Mouse (Mus musculus): ENCODE results near the gene Ccdc188. TPM values are rescaled to one million over a fixed set of nuclear protein-coding genes. Genes with fewer than 3 reads are reported as not detected.
A peak's percentile ranks its signal among the peaks of the same experiment; 100 is the strongest.

The Ccdc188 gene
- polyA plus RNA-seq, 1 experiment from 2014 or later, result not detected

DNA sequence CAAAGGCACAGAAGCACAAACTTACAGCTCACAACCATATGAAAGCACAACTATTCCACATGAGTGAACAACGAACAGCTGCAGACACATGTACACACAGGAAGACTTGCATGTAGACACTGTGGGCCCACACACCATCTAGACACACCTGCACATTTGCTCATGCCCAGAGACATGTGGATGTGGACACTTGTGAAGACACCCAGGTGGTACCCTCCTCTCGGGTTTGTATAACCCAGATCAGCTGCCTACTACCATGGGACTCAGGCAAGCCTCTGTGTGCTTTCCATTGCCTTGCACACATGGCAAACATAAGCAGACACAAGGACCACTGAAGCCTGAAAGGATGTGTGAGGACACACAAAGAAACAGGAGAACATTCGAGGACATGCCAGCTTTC, 13.4 kb downstream of the Ccdc188 start:
- Histone ChIP-seq H3K36me3 (ENCODE audit: insufficient read depth, low read length) (peaks cover 14% of the 10 kb centered on the region), H3K27ac (ENCODE audit: low read length) (no peak overlapping the region), H3K9me3 (ENCODE audit: low read length) (no peaks in the 10 kb centered on the region), H3K9ac (replicated peaks; ENCODE audit: low read length) (no peak overlapping the region), H3K4me3 (ENCODE audit: low read length) (no peak overlapping the region), H3K4me2 (replicated peaks; ENCODE audit: low read depth, low read length) (no peak overlapping the region), H3K4me1 (ENCODE audit: insufficient read depth, low read length) (peaks cover 26% of the 10 kb centered on the region), H3K27me3 (ENCODE audit: insufficient read depth, low read length) (no peaks in the 10 kb centered on the region)
- WGBS, result 84% methylated on average over 3 of the region's 3 CpGs
- no peak for ATAC-seq (ENCODE audit: low FRiP score, low TSS enrichment)

DNA sequence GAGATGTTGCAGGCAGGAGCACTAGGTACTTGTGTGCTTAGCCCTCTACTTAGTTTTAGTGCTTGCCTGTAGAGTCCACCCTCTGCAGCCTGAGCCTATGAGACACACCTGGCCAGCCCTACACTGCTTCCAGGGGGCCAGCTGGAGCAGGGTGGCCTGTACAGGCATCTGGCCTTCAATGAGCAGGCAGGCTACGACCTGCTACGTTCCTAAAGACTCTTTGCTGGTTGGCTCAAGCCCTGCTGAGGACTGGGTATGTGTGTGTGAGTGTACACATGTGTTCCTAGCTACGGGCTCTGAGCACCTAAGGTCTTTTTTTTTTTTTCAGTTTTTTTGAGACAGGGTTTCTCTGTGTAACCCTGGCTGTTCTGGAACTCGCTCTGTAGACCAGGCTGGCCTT, 13.8 kb downstream of the Ccdc188 start:
- Histone ChIP-seq H3K9ac (replicated peaks; ENCODE audit: low read length) (no peak overlapping the region), H3K9me3 (ENCODE audit: low read length) (no peaks in the 10 kb centered on the region), H3K4me2 (replicated peaks; ENCODE audit: low read depth, low read length) (no peak overlapping the region), H3K36me3 (ENCODE audit: insufficient read depth, low read length) (peaks cover 11% of the 10 kb centered on the region; the same call in 1 of the 2 replicates), H3K4me1 (ENCODE audit: insufficient read depth, low read length) (peaks cover 30% of the 10 kb centered on the region), H3K4me3 (ENCODE audit: low read length) (no peak overlapping the region), H3K27me3 (ENCODE audit: insufficient read depth, low read length) (no peaks in the 10 kb centered on the region), H3K27ac (ENCODE audit: low read length) (no peak overlapping the region)
- no peak for ATAC-seq (ENCODE audit: low FRiP score, low TSS enrichment)
- WGBS, result 91% methylated on average over 4 of the region's 4 CpGs

DNA sequence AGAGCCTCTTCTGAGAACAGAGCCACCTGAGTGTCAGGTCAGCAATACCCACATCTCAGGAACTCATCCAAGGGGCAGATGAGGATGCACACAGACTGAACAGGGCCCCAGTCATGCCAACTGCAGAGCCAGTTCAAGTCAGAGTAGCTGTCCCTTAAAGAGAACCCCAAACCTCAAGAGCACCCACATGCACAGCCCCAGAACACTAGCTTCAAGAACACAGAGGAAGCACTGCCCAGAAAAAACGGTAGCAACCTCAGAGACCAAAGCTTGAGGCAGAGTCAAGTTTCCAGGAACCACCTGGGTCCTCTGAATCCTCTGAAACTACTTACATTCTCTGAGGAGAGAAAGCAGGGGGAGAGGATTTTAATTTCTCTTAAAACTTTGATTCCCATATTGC, 15.8 kb downstream of the Ccdc188 start:
- WGBS, result 19% methylated on average over 1 of the region's 1 CpGs
- H3K4me2 ChIP-seq (replicated peaks; ENCODE audit: low read depth, low read length), result no peak overlapping the region
- peak overlapping the region; percentile 91; the same call in 1 of the 2 replicates for H3K9ac ChIP-seq (replicated peaks; ENCODE audit: low read length)
- peaks cover 5% of the 10 kb centered on the region; the same call in 1 of the 2 replicates for H3K36me3 ChIP-seq (ENCODE audit: insufficient read depth, low read length)
- no peak for ATAC-seq (ENCODE audit: low FRiP score, low TSS enrichment)
- H3K27ac ChIP-seq (ENCODE audit: low read length), result no peak overlapping the region
- no peaks in the 10 kb centered on the region for H3K27me3 ChIP-seq (ENCODE audit: insufficient read depth, low read length)
- peak overlapping the region; percentile 85; the same call in 1 of the 2 replicates for H3K4me3 ChIP-seq (ENCODE audit: low read length)
- H3K4me1 ChIP-seq (ENCODE audit: insufficient read depth, low read length), result peaks cover 32% of the 10 kb centered on the region
- no peaks in the 10 kb centered on the region for H3K9me3 ChIP-seq (ENCODE audit: low read length)

DNA sequence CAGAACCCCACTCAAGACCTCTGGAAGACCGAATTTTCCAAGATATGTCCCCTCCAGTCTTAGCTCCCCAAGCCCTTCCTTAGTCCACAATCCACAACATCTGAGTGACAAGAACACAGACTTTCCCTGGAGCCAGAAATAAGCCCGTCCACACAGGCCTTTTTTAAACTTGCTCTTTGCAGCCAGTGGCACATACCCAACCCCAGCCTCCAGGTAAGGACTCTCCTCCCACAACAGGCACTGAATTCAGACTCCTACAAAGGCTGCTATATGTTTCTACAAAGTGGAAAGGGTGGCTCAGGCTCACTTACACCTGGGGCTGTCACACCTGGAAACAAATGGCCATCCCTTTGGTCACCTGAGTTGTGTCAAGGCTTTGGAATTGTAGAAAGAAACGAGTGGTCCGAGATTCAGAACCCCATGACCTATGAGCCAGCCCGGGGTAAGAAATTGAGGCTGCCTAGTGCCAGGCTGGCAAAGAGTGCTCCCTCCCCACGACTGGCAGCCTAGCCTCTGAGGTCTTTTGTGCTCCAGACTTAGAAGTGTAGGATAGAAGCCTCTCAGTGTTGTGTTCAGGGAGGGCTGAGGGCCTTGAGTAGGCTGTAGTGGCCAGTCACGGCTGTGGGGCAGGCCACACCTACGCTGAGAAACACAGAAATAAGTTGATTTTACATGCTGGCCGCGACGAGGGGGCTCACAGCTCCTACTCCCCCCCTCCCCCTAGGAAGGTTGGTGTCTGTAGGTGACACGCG, 16.4 kb downstream of the Ccdc188 start:
- H3K9me3 ChIP-seq (ENCODE audit: low read length), result no peaks in the 10 kb centered on the region
- peak overlapping the region; percentile 82 for H3K4me2 ChIP-seq (replicated peaks; ENCODE audit: low read depth, low read length)
- H3K27me3 ChIP-seq (ENCODE audit: insufficient read depth, low read length), result no peaks in the 10 kb centered on the region
- peaks cover 11% of the 10 kb centered on the region for H3K36me3 ChIP-seq (ENCODE audit: insufficient read depth, low read length)
- peak overlapping the region; percentile 91 for H3K9ac ChIP-seq (replicated peaks; ENCODE audit: low read length)
- peak overlapping the region; percentile 90; the same call in 1 of the 2 replicates for H3K27ac ChIP-seq (ENCODE audit: low read length)
- 16% methylated on average over 13 of the region's 13 CpGs for WGBS
- ATAC-seq (ENCODE audit: low FRiP score, low TSS enrichment), result peak; percentile 30
- H3K4me3 ChIP-seq (ENCODE audit: low read length), result peak overlapping the region; percentile 85
- H3K4me1 ChIP-seq (ENCODE audit: insufficient read depth, low read length), result peaks cover 32% of the 10 kb centered on the region

GRCm38 (mm10) chr16:18234671-18235388, 17.2 kb downstream of the Ccdc188 start, which contains the start of gene Zdhhc8:
Zdhhc8 (minus strand) TSS chr16:18235136.
- Histone ChIP-seq H3K4me2 (replicated peaks; ENCODE audit: low read depth, low read length) (peak within 1 kb of the TSS; percentile 82), H3K9me3 (ENCODE audit: low read length) (no peaks in the 10 kb centered on the region), H3K9ac (replicated peaks; ENCODE audit: low read length) (peak within 1 kb of the TSS; percentile 91), H3K36me3 (ENCODE audit: insufficient read depth, low read length) (peaks cover 16% of the 10 kb centered on the region), H3K27ac (ENCODE audit: low read length) (peak within 1 kb of the TSS; percentile 90), H3K4me1 (ENCODE audit: insufficient read depth, low read length) (peaks cover 27% of the 10 kb centered on the region), H3K4me3 (ENCODE audit: low read length) (peak within 1 kb of the TSS; percentile 85), H3K27me3 (ENCODE audit: insufficient read depth, low read length) (no peaks in the 10 kb centered on the region)
- ATAC-seq (ENCODE audit: low FRiP score, low TSS enrichment), result peak; percentile 79
- WGBS, result under 1% methylated on average over 51 of the region's 79 CpGs

- peak overlapping the region; percentile 82 for H3K4me2 ChIP-seq (replicated peaks; ENCODE audit: low read depth, low read length)
- H3K4me3 ChIP-seq (ENCODE audit: low read length), result peak overlapping the region; percentile 85
- H3K27me3 ChIP-seq (ENCODE audit: insufficient read depth, low read length), result no peaks in the 10 kb centered on the region
- H3K4me1 ChIP-seq (ENCODE audit: insufficient read depth, low read length), result peaks cover 24% of the 10 kb centered on the region
- H3K27ac ChIP-seq (ENCODE audit: low read length), result peak overlapping the region; percentile 90
- 2% methylated on average over 19 of the region's 19 CpGs for WGBS
- peaks cover 22% of the 10 kb centered on the region for H3K36me3 ChIP-seq (ENCODE audit: insufficient read depth, low read length)
- peak; percentile 81 for ATAC-seq (ENCODE audit: low FRiP score, low TSS enrichment)
- H3K9me3 ChIP-seq (ENCODE audit: low read length), result no peaks in the 10 kb centered on the region
- H3K9ac ChIP-seq (replicated peaks; ENCODE audit: low read length), result peak overlapping the region; percentile 91
Observed at GRCm38 (mm10) chr16:18235389-18236065, 17.8 kb downstream of the Ccdc188 start.

GRCm38 (mm10) chr16:18236676-18237501, 19.2 kb downstream of the Ccdc188 start:
- Histone ChIP-seq H3K27me3 (ENCODE audit: insufficient read depth, low read length) (no peaks in the 10 kb centered on the region), H3K9ac (replicated peaks; ENCODE audit: low read length) (peak overlapping the region; percentile 91), H3K36me3 (ENCODE audit: insufficient read depth, low read length) (peaks cover 36% of the 10 kb centered on the region), H3K4me3 (ENCODE audit: low read length) (no peak overlapping the region), H3K27ac (ENCODE audit: low read length) (peak overlapping the region; percentile 90; the same call in 1 of the 2 replicates), H3K4me2 (replicated peaks; ENCODE audit: low read depth, low read length) (no peak overlapping the region), H3K4me1 (ENCODE audit: insufficient read depth, low read length) (peaks cover 24% of the 10 kb centered on the region), H3K9me3 (ENCODE audit: low read length) (no peaks in the 10 kb centered on the region)
- WGBS, result 72% methylated on average over 7 of the region's 7 CpGs
- no peak for ATAC-seq (ENCODE audit: low FRiP score, low TSS enrichment)

DNA sequence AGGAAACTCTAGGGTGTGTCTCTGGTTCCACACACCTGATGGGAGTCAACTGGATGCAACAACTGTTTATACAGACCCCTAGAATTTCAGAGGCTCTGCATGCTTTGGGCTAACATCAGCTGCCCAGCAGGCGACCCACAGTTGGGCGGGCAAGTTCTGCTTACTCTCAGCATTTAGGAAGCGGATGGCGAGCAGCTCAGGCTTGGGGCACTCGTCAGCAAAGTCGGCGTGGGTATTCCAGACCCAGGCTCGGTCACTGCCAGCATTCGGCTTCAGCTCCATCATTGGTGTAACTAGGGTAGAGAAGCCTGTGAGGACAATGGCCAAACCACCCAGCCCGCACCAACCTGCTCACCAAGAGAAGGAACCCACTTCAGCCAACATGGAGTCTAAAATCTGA, 23.9 kb downstream of the Ccdc188 start:
- Histone ChIP-seq H3K4me1 (ENCODE audit: insufficient read depth, low read length) (peaks cover 6% of the 10 kb centered on the region), H3K9me3 (ENCODE audit: low read length) (no peaks in the 10 kb centered on the region), H3K4me2 (replicated peaks; ENCODE audit: low read depth, low read length) (no peak overlapping the region), H3K4me3 (ENCODE audit: low read length) (no peak overlapping the region), H3K36me3 (ENCODE audit: insufficient read depth, low read length) (peaks cover 81% of the 10 kb centered on the region), H3K27ac (ENCODE audit: low read length) (no peak overlapping the region), H3K9ac (replicated peaks; ENCODE audit: low read length) (no peak overlapping the region), H3K27me3 (ENCODE audit: insufficient read depth, low read length) (no peaks in the 10 kb centered on the region)
- no peak for ATAC-seq (ENCODE audit: low FRiP score, low TSS enrichment)
- WGBS, result 94% methylated on average over 10 of the region's 10 CpGs
